Mouse (Mus musculus): ENCODE data around the gene Syngr3. TPM values are rescaled to one million over a fixed set of nuclear protein-coding genes. Genes with fewer than 3 reads are reported as not detected.

The Syngr3 gene
- polyA plus RNA-seq, 1 experiment from 2014 or later = 6.9 TPM

GRCm38 (mm10) chr17:24640581-24640980 is 49.2 kb downstream of the Syngr3 start:
- ATAC-seq (ENCODE audit: insufficient read depth, low FRiP score, low read depth) = no peak
- Histone ChIP-seq H3K4me2 (no peak overlapping the region), H3K36me3 (no peaks in the 10 kb centered on the region), H3K27me3 (replicated peaks) (no peaks in the 10 kb centered on the region), H3K9me3 (no peaks in the 10 kb centered on the region), H3K4me1 (peaks cover 30% of the 10 kb centered on the region), H3K27ac (peak overlapping the region; percentile 91), H3K4me3 (replicated peaks) (no peak overlapping the region), H3K9ac (no peak overlapping the region)
- WGBS = 93% methylated on average over 15 of the region's 15 CpGs

- peak overlapping the region; percentile 91 for H3K27ac ChIP-seq
- H3K4me1 ChIP-seq = peaks cover 25% of the 10 kb centered on the region
- no peaks in the 10 kb centered on the region for H3K27me3 ChIP-seq (replicated peaks)
- no peaks in the 10 kb centered on the region for H3K36me3 ChIP-seq
- H3K9me3 ChIP-seq = no peaks in the 10 kb centered on the region
- H3K9ac ChIP-seq = no peak overlapping the region
- no peak overlapping the region for H3K4me2 ChIP-seq
- no peak for ATAC-seq (ENCODE audit: insufficient read depth, low FRiP score, low read depth)
- H3K4me3 ChIP-seq (replicated peaks) = no peak overlapping the region
- 91% methylated on average over 7 of the region's 7 CpGs for WGBS
These were observed 49.6 kb downstream of the Syngr3 start for GRCm38 (mm10) chr17:24640119-24640518.

GRCm38 (mm10) chr17:24639571-24639988 is 50.2 kb downstream of the Syngr3 start:
- H3K9ac ChIP-seq = no peak overlapping the region
- no peaks in the 10 kb centered on the region for H3K9me3 ChIP-seq
- ATAC-seq (ENCODE audit: insufficient read depth, low FRiP score, low read depth) = no peak
- H3K27ac ChIP-seq = peak overlapping the region; percentile 91
- no peaks in the 10 kb centered on the region for H3K36me3 ChIP-seq
- H3K4me3 ChIP-seq (replicated peaks) = no peak overlapping the region
- H3K4me1 ChIP-seq = peaks cover 20% of the 10 kb centered on the region
- no peak overlapping the region for H3K4me2 ChIP-seq
- 50% methylated on average over 5 of the region's 5 CpGs for WGBS
- H3K27me3 ChIP-seq (replicated peaks) = no peaks in the 10 kb centered on the region

- H3K4me2 ChIP-seq = no peak overlapping the region
- H3K27ac ChIP-seq = peak overlapping the region; percentile 91
- no peak overlapping the region for H3K9ac ChIP-seq
- ATAC-seq (ENCODE audit: insufficient read depth, low FRiP score, low read depth) = peak; percentile 79
- H3K4me1 ChIP-seq = peaks cover 17% of the 10 kb centered on the region
- H3K36me3 ChIP-seq = no peaks in the 10 kb centered on the region
- WGBS = 45% methylated on average over 9 of the region's 9 CpGs
- no peaks in the 10 kb centered on the region for H3K27me3 ChIP-seq (replicated peaks)
- no peaks in the 10 kb centered on the region for H3K9me3 ChIP-seq
- H3K4me3 ChIP-seq (replicated peaks) = no peak overlapping the region
These were observed 50.9 kb downstream of the Syngr3 start for GRCm38 (mm10) chr17:24638840-24639239.

- H3K27me3 ChIP-seq (replicated peaks) = no peaks in the 10 kb centered on the region
- no peak for ATAC-seq (ENCODE audit: insufficient read depth, low FRiP score, low read depth)
- H3K36me3 ChIP-seq = no peaks in the 10 kb centered on the region
- no peaks in the 10 kb centered on the region for H3K9me3 ChIP-seq
- H3K9ac ChIP-seq = no peak overlapping the region
- peaks cover 16% of the 10 kb centered on the region for H3K4me1 ChIP-seq
- H3K27ac ChIP-seq = peak overlapping the region; percentile 91
- WGBS = 80% methylated on average over 4 of the region's 4 CpGs
- H3K4me2 ChIP-seq = no peak overlapping the region
- H3K4me3 ChIP-seq (replicated peaks) = no peak overlapping the region
These were observed 51.5 kb downstream of the Syngr3 start for GRCm38 (mm10) chr17:24638214-24638613.

GRCm38 (mm10) chr17:24636781-24637481 is 52.8 kb downstream of the Syngr3 start:
- no peaks in the 10 kb centered on the region for H3K36me3 ChIP-seq
- no peak overlapping the region for H3K4me2 ChIP-seq
- no peaks in the 10 kb centered on the region for H3K27me3 ChIP-seq (replicated peaks)
- no peaks in the 10 kb centered on the region for H3K9me3 ChIP-seq
- no peak overlapping the region for H3K27ac ChIP-seq
- H3K4me3 ChIP-seq (replicated peaks) = no peak overlapping the region
- H3K9ac ChIP-seq = no peak overlapping the region
- no peak for ATAC-seq (ENCODE audit: insufficient read depth, low FRiP score, low read depth)
- WGBS = 74% methylated on average over 5 of the region's 5 CpGs
- peaks cover 21% of the 10 kb centered on the region for H3K4me1 ChIP-seq

- Histone ChIP-seq H3K4me1 (peaks cover 26% of the 10 kb centered on the region), H3K4me3 (replicated peaks) (no peak overlapping the region), H3K4me2 (no peak overlapping the region), H3K9ac (no peak overlapping the region), H3K9me3 (no peaks in the 10 kb centered on the region), H3K27me3 (replicated peaks) (no peaks in the 10 kb centered on the region), H3K36me3 (no peaks in the 10 kb centered on the region), H3K27ac (no peak overlapping the region)
- no peak for ATAC-seq (ENCODE audit: insufficient read depth, low FRiP score, low read depth)
- WGBS = 93% methylated on average over 5 of the region's 5 CpGs
These were observed 54.1 kb downstream of the Syngr3 start for GRCm38 (mm10) chr17:24635694-24636093.

Other genes with a start within 250 kb of the Syngr3 start
- gene Dnase1l2, start 246.8 kb downstream of the Syngr3 start, polyA plus RNA-seq (2015; fragmentation: Nextera tagmentation; extraction: Ambion mirVana) = 2.7 and 4.6 TPM in 2 replicates
- gene E4f1, start 219.6 kb downstream of the Syngr3 start, polyA plus RNA-seq (2015; fragmentation: Nextera tagmentation; extraction: Ambion mirVana) = 30.8 and 33.7 TPM in 2 replicates
- gene Pgp, start 219.6 kb downstream of the Syngr3 start, polyA plus RNA-seq (2015; fragmentation: Nextera tagmentation; extraction: Ambion mirVana) = 64.6 and 65.3 TPM in 2 replicates
- gene Bricd5, start 216.1 kb downstream of the Syngr3 start, polyA plus RNA-seq (2015; fragmentation: Nextera tagmentation; extraction: Ambion mirVana) = 0.31 TPM in 1 of 2 replicates, not detected in the other
- 25.0 and 30.5 TPM in 2 replicates for gene Mlst8, start 210.9 kb downstream of the Syngr3 start, polyA plus RNA-seq (2015; fragmentation: Nextera tagmentation; extraction: Ambion mirVana)
- gene Caskin1, start 201.4 kb downstream of the Syngr3 start, polyA plus RNA-seq (2015; fragmentation: Nextera tagmentation; extraction: Ambion mirVana) = 2.6 and 3.0 TPM in 2 replicates
- gene Traf7, start 162.0 kb downstream of the Syngr3 start, polyA plus RNA-seq (2015; fragmentation: Nextera tagmentation; extraction: Ambion mirVana) = 82.7 and 84.2 TPM in 2 replicates
- 8.3 and 11.6 TPM in 2 replicates for gene Rab26, start 155.7 kb downstream of the Syngr3 start, polyA plus RNA-seq (2015; fragmentation: Nextera tagmentation; extraction: Ambion mirVana)
- gene Pkd1, start 140.1 kb downstream of the Syngr3 start, polyA plus RNA-seq (2015; fragmentation: Nextera tagmentation; extraction: Ambion mirVana) = 27.3 and 29.0 TPM in 2 replicates
- gene Tsc2, start 57.3 kb downstream of the Syngr3 start, polyA plus RNA-seq (2015; fragmentation: Nextera tagmentation; extraction: Ambion mirVana) = 45.4 TPM in 2 replicates
- 18.7 and 20.3 TPM in 2 replicates for gene Nthl1, start 57.3 kb downstream of the Syngr3 start, polyA plus RNA-seq (2015; fragmentation: Nextera tagmentation; extraction: Ambion mirVana)
- gene Slc9a3r2, start 39.6 kb downstream of the Syngr3 start, polyA plus RNA-seq (2015; fragmentation: Nextera tagmentation; extraction: Ambion mirVana) = 51.0 and 53.7 TPM in 2 replicates
- gene Npw, start 31.5 kb downstream of the Syngr3 start, polyA plus RNA-seq (2015; fragmentation: Nextera tagmentation; extraction: Ambion mirVana) = 0.30 and 0.46 TPM in 2 replicates
- 19.3 and 22.1 TPM in 2 replicates for gene Zfp598, start 20.3 kb downstream of the Syngr3 start, polyA plus RNA-seq (2015; fragmentation: Nextera tagmentation; extraction: Ambion mirVana)
- gene Gfer, start 6.2 kb upstream of the Syngr3 start, polyA plus RNA-seq (2015; fragmentation: Nextera tagmentation; extraction: Ambion mirVana) = 40.9 and 44.1 TPM in 2 replicates
- 3.2 and 3.5 TPM in 2 replicates for gene Noxo1, start 6.3 kb upstream of the Syngr3 start, polyA plus RNA-seq (2015; fragmentation: Nextera tagmentation; extraction: Ambion mirVana)
- gene Tbl3, start 17.7 kb upstream of the Syngr3 start, polyA plus RNA-seq (2015; fragmentation: Nextera tagmentation; extraction: Ambion mirVana) = 64.4 and 68.0 TPM in 2 replicates
- 0.19 TPM in 1 of 2 replicates, not detected in the other for gene Rnf151, start 28.1 kb upstream of the Syngr3 start, polyA plus RNA-seq (2015; fragmentation: Nextera tagmentation; extraction: Ambion mirVana)
- gene Rps2, start 28.2 kb upstream of the Syngr3 start, polyA plus RNA-seq (2015; fragmentation: Nextera tagmentation; extraction: Ambion mirVana) = 1,497 and 1,515 TPM in 2 replicates
- 238 and 259 TPM in 2 replicates for gene Ndufb10, start 34.5 kb upstream of the Syngr3 start, polyA plus RNA-seq (2015; fragmentation: Nextera tagmentation; extraction: Ambion mirVana)
- 0.15 TPM in 1 of 2 replicates, not detected in the other for gene Rpl3l, start 37.9 kb upstream of the Syngr3 start, polyA plus RNA-seq (2015; fragmentation: Nextera tagmentation; extraction: Ambion mirVana)
- gene Msrb1, start 46.7 kb upstream of the Syngr3 start, polyA plus RNA-seq (2015; fragmentation: Nextera tagmentation; extraction: Ambion mirVana) = 37.0 and 41.4 TPM in 2 replicates
- 1.1 and 1.5 TPM in 2 replicates for gene Hs3st6, start 63.0 kb upstream of the Syngr3 start, polyA plus RNA-seq (2015; fragmentation: Nextera tagmentation; extraction: Ambion mirVana)
- gene Meiob, start 114.3 kb upstream of the Syngr3 start, polyA plus RNA-seq (2015; fragmentation: Nextera tagmentation; extraction: Ambion mirVana) = 0.08 TPM in 1 of 2 replicates, not detected in the other
- 49.1 and 49.3 TPM in 2 replicates for gene Hagh, start 150.2 kb upstream of the Syngr3 start, polyA plus RNA-seq (2015; fragmentation: Nextera tagmentation; extraction: Ambion mirVana)
- gene Fahd1, start 160.4 kb upstream of the Syngr3 start, polyA plus RNA-seq (2015; fragmentation: Nextera tagmentation; extraction: Ambion mirVana) = 34.5 and 35.4 TPM in 2 replicates
- gene Igfals, start 176.0 kb upstream of the Syngr3 start, polyA plus RNA-seq (2015; fragmentation: Nextera tagmentation; extraction: Ambion mirVana) = 3.9 and 4.0 TPM in 2 replicates
- 49.0 and 49.6 TPM in 2 replicates for gene Nubp2, start 196.4 kb upstream of the Syngr3 start, polyA plus RNA-seq (2015; fragmentation: Nextera tagmentation; extraction: Ambion mirVana)
- 32.1 and 32.5 TPM in 2 replicates for gene Spsb3, start 196.7 kb upstream of the Syngr3 start, polyA plus RNA-seq (2015; fragmentation: Nextera tagmentation; extraction: Ambion mirVana)
- gene Eme2, start 205.1 kb upstream of the Syngr3 start, polyA plus RNA-seq (2015; fragmentation: Nextera tagmentation; extraction: Ambion mirVana) = 26.3 and 29.3 TPM in 2 replicates
- 102 and 112 TPM in 2 replicates for gene Mrps34, start 205.2 kb upstream of the Syngr3 start, polyA plus RNA-seq (2015; fragmentation: Nextera tagmentation; extraction: Ambion mirVana)
- gene Nme3, start 206.5 kb upstream of the Syngr3 start, polyA plus RNA-seq (2015; fragmentation: Nextera tagmentation; extraction: Ambion mirVana) = 77.5 and 79.8 TPM in 2 replicates
- 29.2 and 31.3 TPM in 2 replicates for gene Mapk8ip3, start 247.0 kb upstream of the Syngr3 start, polyA plus RNA-seq (2015; fragmentation: Nextera tagmentation; extraction: Ambion mirVana)